Mouse (Mus musculus): ENCODE data around the gene Krtap29-1. TPM values are rescaled to one million over a fixed set of nuclear protein-coding genes. Genes with fewer than 3 reads are reported as not detected.

The Krtap29-1 gene
- not detected in 2 replicates for polyA plus RNA-seq (2014; fragmentation: Nextera tagmentation; extraction: Ambion mirVana)

- H3K27me3 ChIP-seq (ENCODE audit: control insufficient read depth, insufficient read depth, low read length) = no peaks in the 10 kb centered on the region
- ATAC-seq (ENCODE audit: low FRiP score) = no peak
Observed at GRCm38 (mm10) chr11:99978953-99979352, at the start of gene Krtap29-1. Gene Krtap29-1 (minus strand): TSS chr11:99979053.

GRCm38 (mm10) chr11:100021438-100021837 is 42.6 kb upstream of the Krtap29-1 start:
- Histone ChIP-seq H3K36me3 (replicated peaks; ENCODE audit: control insufficient read depth, insufficient read depth) (no peaks in the 10 kb centered on the region), H3K27me3 (ENCODE audit: control insufficient read depth, insufficient read depth, low read length) (no peaks in the 10 kb centered on the region), H3K27ac (no peak overlapping the region), H3K4me3 (replicated peaks; ENCODE audit: low read length) (no peak overlapping the region), H3K4me1 (replicated peaks; ENCODE audit: control insufficient read depth, insufficient read depth, low read length) (no peaks in the 10 kb centered on the region), H3K4me2 (replicated peaks) (no peak overlapping the region), H3K9ac (no peak overlapping the region), H3K9me3 (ENCODE audit: control insufficient read depth, low read length) (no peaks in the 10 kb centered on the region)
- ATAC-seq (ENCODE audit: low FRiP score) = no peak
- no peak for DNase-seq (ENCODE audit: low spot score)
- WGBS = 82% methylated on average over 5 of the region's 5 CpGs

More at GRCm38 (mm10) chr11:99978953-99979352, at the start of gene Krtap29-1:
- H3K36me3 ChIP-seq (replicated peaks; ENCODE audit: control insufficient read depth, insufficient read depth) = no peaks in the 10 kb centered on the region
- no peak for DNase-seq (ENCODE audit: low spot score)
- H3K9me3 ChIP-seq (ENCODE audit: control insufficient read depth, low read length) = peaks cover 4% of the 10 kb centered on the region
- H3K4me2 ChIP-seq (replicated peaks) = no peak within 1 kb of the TSS
- no peak within 1 kb of the TSS for H3K9ac ChIP-seq
- WGBS = 70% methylated on average over 5 of the region's 5 CpGs
- no peak within 1 kb of the TSS for H3K4me3 ChIP-seq (replicated peaks; ENCODE audit: low read length)
- no peak within 1 kb of the TSS for H3K27ac ChIP-seq
- H3K4me1 ChIP-seq (replicated peaks; ENCODE audit: control insufficient read depth, insufficient read depth, low read length) = no peaks in the 10 kb centered on the region

- ATAC-seq (ENCODE audit: low FRiP score) (no peak), DNase-seq (ENCODE audit: low spot score) (no peak)
- 94% methylated on average over 1 of the region's 1 CpGs for WGBS
- H3K9me3 ChIP-seq (ENCODE audit: control insufficient read depth, low read length) = no peaks in the 10 kb centered on the region
- H3K27ac ChIP-seq = no peak overlapping the region
- H3K36me3 ChIP-seq (replicated peaks; ENCODE audit: control insufficient read depth, insufficient read depth) = no peaks in the 10 kb centered on the region
- H3K4me1 ChIP-seq (replicated peaks; ENCODE audit: control insufficient read depth, insufficient read depth, low read length) = no peaks in the 10 kb centered on the region
- no peaks in the 10 kb centered on the region for H3K27me3 ChIP-seq (ENCODE audit: control insufficient read depth, insufficient read depth, low read length)
- no peak overlapping the region for H3K4me2 ChIP-seq (replicated peaks)
- no peak overlapping the region for H3K9ac ChIP-seq
- H3K4me3 ChIP-seq (replicated peaks; ENCODE audit: low read length) = no peak overlapping the region
Observed at GRCm38 (mm10) chr11:100019466-100019865, 40.6 kb upstream of the Krtap29-1 start.

- Histone ChIP-seq H3K4me1 (replicated peaks; ENCODE audit: control insufficient read depth, insufficient read depth, low read length) (no peaks in the 10 kb centered on the region), H3K27me3 (ENCODE audit: control insufficient read depth, insufficient read depth, low read length) (no peaks in the 10 kb centered on the region), H3K4me2 (replicated peaks) (no peak within 1 kb of the TSS), H3K9me3 (ENCODE audit: control insufficient read depth, low read length) (no peaks in the 10 kb centered on the region), H3K4me3 (replicated peaks; ENCODE audit: low read length) (no peak within 1 kb of the TSS), H3K36me3 (replicated peaks; ENCODE audit: control insufficient read depth, insufficient read depth) (no peaks in the 10 kb centered on the region), H3K27ac (no peak within 1 kb of the TSS), H3K9ac (no peak within 1 kb of the TSS)
- ATAC-seq (ENCODE audit: low FRiP score) (no peak), DNase-seq (ENCODE audit: low spot score) (no peak)
- 91% methylated on average over 4 of the region's 4 CpGs for WGBS
Observed at GRCm38 (mm10) chr11:100016112-100016511, 37.3 kb upstream of the Krtap29-1 start, which contains the start of gene Krt33a. Gene Krt33a (minus strand): TSS chr11:100016212.

- ATAC-seq (ENCODE audit: low FRiP score) (no peak), DNase-seq (ENCODE audit: low spot score) (no peak)
- Histone ChIP-seq H3K4me2 (replicated peaks) (no peak overlapping the region), H3K4me3 (replicated peaks; ENCODE audit: low read length) (no peak overlapping the region), H3K4me1 (replicated peaks; ENCODE audit: control insufficient read depth, insufficient read depth, low read length) (no peaks in the 10 kb centered on the region), H3K27ac (no peak overlapping the region), H3K9me3 (ENCODE audit: control insufficient read depth, low read length) (no peaks in the 10 kb centered on the region), H3K27me3 (ENCODE audit: control insufficient read depth, insufficient read depth, low read length) (no peaks in the 10 kb centered on the region), H3K36me3 (replicated peaks; ENCODE audit: control insufficient read depth, insufficient read depth) (no peaks in the 10 kb centered on the region), H3K9ac (no peak overlapping the region)
- WGBS = 83% methylated on average over 4 of the region's 4 CpGs
Observed at GRCm38 (mm10) chr11:100013691-100014171, 34.9 kb upstream of the Krtap29-1 start.

GRCm38 (mm10) chr11:100010682-100011081 is 31.8 kb upstream of the Krtap29-1 start:
- ATAC-seq (ENCODE audit: low FRiP score) (no peak), DNase-seq (ENCODE audit: low spot score) (no peak)
- Histone ChIP-seq H3K9ac (no peak overlapping the region), H3K36me3 (replicated peaks; ENCODE audit: control insufficient read depth, insufficient read depth) (no peaks in the 10 kb centered on the region), H3K9me3 (ENCODE audit: control insufficient read depth, low read length) (no peaks in the 10 kb centered on the region), H3K27ac (no peak overlapping the region), H3K4me2 (replicated peaks) (no peak overlapping the region), H3K4me1 (replicated peaks; ENCODE audit: control insufficient read depth, insufficient read depth, low read length) (no peaks in the 10 kb centered on the region), H3K4me3 (replicated peaks; ENCODE audit: low read length) (no peak overlapping the region), H3K27me3 (ENCODE audit: control insufficient read depth, insufficient read depth, low read length) (no peaks in the 10 kb centered on the region)
- 83% methylated on average over 5 of the region's 5 CpGs for WGBS

- WGBS = 87% methylated on average over 5 of the region's 5 CpGs
- ATAC-seq (ENCODE audit: low FRiP score) = no peak
Observed at GRCm38 (mm10) chr11:100008336-100008735, 29.5 kb upstream of the Krtap29-1 start.

GRCm38 (mm10) chr11:100006624-100007023 is 27.8 kb upstream of the Krtap29-1 start:
- H3K4me3 ChIP-seq (replicated peaks; ENCODE audit: low read length) = no peak overlapping the region
- WGBS = 54% methylated on average over 3 of the region's 3 CpGs
- H3K27me3 ChIP-seq (ENCODE audit: control insufficient read depth, insufficient read depth, low read length) = no peaks in the 10 kb centered on the region
- H3K4me1 ChIP-seq (replicated peaks; ENCODE audit: control insufficient read depth, insufficient read depth, low read length) = no peaks in the 10 kb centered on the region
- no peak overlapping the region for H3K4me2 ChIP-seq (replicated peaks)
- ATAC-seq (ENCODE audit: low FRiP score) (no peak), DNase-seq (ENCODE audit: low spot score) (no peak)
- H3K9ac ChIP-seq = no peak overlapping the region
- no peak overlapping the region for H3K27ac ChIP-seq
- no peaks in the 10 kb centered on the region for H3K36me3 ChIP-seq (replicated peaks; ENCODE audit: control insufficient read depth, insufficient read depth)
- 0 out of 2 replicates have a peak, but pooled peaks cover 2% of the 10 kb centered on the region for H3K9me3 ChIP-seq (ENCODE audit: control insufficient read depth, low read length)

More at GRCm38 (mm10) chr11:100008336-100008735, 29.5 kb upstream of the Krtap29-1 start:
- no peaks in the 10 kb centered on the region for H3K9me3 ChIP-seq (ENCODE audit: control insufficient read depth, low read length)
- no peaks in the 10 kb centered on the region for H3K4me1 ChIP-seq (replicated peaks; ENCODE audit: control insufficient read depth, insufficient read depth, low read length)
- H3K4me3 ChIP-seq (replicated peaks; ENCODE audit: low read length) = no peak overlapping the region
- DNase-seq (ENCODE audit: low spot score) = no peak
- no peak overlapping the region for H3K27ac ChIP-seq
- H3K27me3 ChIP-seq (ENCODE audit: control insufficient read depth, insufficient read depth, low read length) = no peaks in the 10 kb centered on the region
- H3K4me2 ChIP-seq (replicated peaks) = no peak overlapping the region
- no peaks in the 10 kb centered on the region for H3K36me3 ChIP-seq (replicated peaks; ENCODE audit: control insufficient read depth, insufficient read depth)
- H3K9ac ChIP-seq = no peak overlapping the region

GRCm38 (mm10) chr11:100005905-100006304 is 27.1 kb upstream of the Krtap29-1 start:
- WGBS = 91% methylated on average over 8 of the region's 8 CpGs
- Histone ChIP-seq H3K4me2 (replicated peaks) (no peak overlapping the region), H3K4me3 (replicated peaks; ENCODE audit: low read length) (no peak overlapping the region), H3K9ac (no peak overlapping the region), H3K4me1 (replicated peaks; ENCODE audit: control insufficient read depth, insufficient read depth, low read length) (no peaks in the 10 kb centered on the region), H3K27me3 (ENCODE audit: control insufficient read depth, insufficient read depth, low read length) (no peaks in the 10 kb centered on the region), H3K36me3 (replicated peaks; ENCODE audit: control insufficient read depth, insufficient read depth) (no peaks in the 10 kb centered on the region), H3K27ac (no peak overlapping the region), H3K9me3 (ENCODE audit: control insufficient read depth, low read length) (0 out of 2 replicates have a peak, but pooled peaks cover 5% of the 10 kb centered on the region)
- ATAC-seq (ENCODE audit: low FRiP score) (no peak), DNase-seq (ENCODE audit: low spot score) (no peak)

- 28% methylated on average over 6 of the region's 6 CpGs for WGBS
- Histone ChIP-seq H3K9me3 (ENCODE audit: control insufficient read depth, low read length) (0 out of 2 replicates have a peak, but pooled peaks cover 5% of the 10 kb centered on the region), H3K4me2 (replicated peaks) (no peak overlapping the region), H3K27me3 (ENCODE audit: control insufficient read depth, insufficient read depth, low read length) (no peaks in the 10 kb centered on the region), H3K27ac (no peak overlapping the region), H3K9ac (no peak overlapping the region), H3K4me3 (replicated peaks; ENCODE audit: low read length) (no peak overlapping the region), H3K36me3 (replicated peaks; ENCODE audit: control insufficient read depth, insufficient read depth) (no peaks in the 10 kb centered on the region), H3K4me1 (replicated peaks; ENCODE audit: control insufficient read depth, insufficient read depth, low read length) (no peaks in the 10 kb centered on the region)
- DNase-seq (ENCODE audit: low spot score) (peak; percentile 67), ATAC-seq (ENCODE audit: low FRiP score) (no peak)
Observed at GRCm38 (mm10) chr11:100004846-100005245, 26.0 kb upstream of the Krtap29-1 start.
